Mouse (Mus musculus): Measurements from ENCODE around the gene Mcu.

GRCm38 (mm10) chr10:59446911-59447437 lies 169.5 kb downstream of the Mcu start:
- TF ChIP-seq HCFC1 (IDR thresholded peaks at IDR 0.05; ENCODE audit: low read depth, low read length) (no peak), CTCF (conservative IDR thresholded peaks at IDR 0.05 in 1 of 2, IDR thresholded peaks at IDR 0.05 in 1 of 2; ENCODE audit: low read depth in 2 of 2, low read length in 2 of 2) (no peak), ZC3H11A (IDR thresholded peaks at IDR 0.05; ENCODE audit: low read depth, low read length) (no peak), E2F4 (IDR thresholded peaks at IDR 0.05; ENCODE audit: insufficient replicate concordance, low read depth, low read length) (no peak), EP300 (IDR thresholded peaks at IDR 0.05; ENCODE audit: low read length) (no peak), ZMIZ1 (IDR thresholded peaks at IDR 0.05; ENCODE audit: low read depth, low read length) (no peak), TCF12 (IDR thresholded peaks at IDR 0.05; ENCODE audit: low read depth, low read length) (no peak), ZNF384 (IDR thresholded peaks at IDR 0.05; ENCODE audit: low read depth, low read length) (no peak), ELF1 (IDR thresholded peaks at IDR 0.05; ENCODE audit: low read depth, low read length) (no peak), POLR2A (IDR thresholded peaks at IDR 0.05; ENCODE audit: low read depth, low read length) (no peak)
